Mouse (Mus musculus): ENCODE results near the gene Med26.

DNA sequence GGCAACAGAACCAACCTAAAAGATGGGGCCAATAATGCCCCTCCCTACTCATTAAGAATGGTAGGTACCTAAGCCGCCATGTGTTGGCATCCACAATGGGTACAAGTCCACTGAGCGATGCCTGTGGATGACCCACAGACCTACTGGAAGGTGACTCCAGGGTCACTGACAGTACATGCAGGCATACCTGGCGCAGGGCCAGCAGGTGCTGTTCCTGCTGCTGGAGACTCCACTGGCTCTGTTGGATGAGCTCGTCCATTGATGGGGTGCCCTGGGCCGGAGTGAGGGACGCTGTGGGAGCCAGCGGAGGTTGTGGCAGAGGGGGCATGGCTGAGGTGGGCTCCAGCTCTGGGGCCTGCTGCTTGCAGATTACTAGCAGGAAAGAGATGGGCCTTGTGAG lies 77.4 kb downstream of the Med26 start:
- TF ChIP-seq CTCF (conservative IDR thresholded peaks at IDR 0.05; ENCODE audit: low read length) (no peak), NANOG (IDR thresholded peaks at IDR 0.05; ENCODE audit: borderline replicate concordance, low read length) (no peak), POU5F1 (IDR thresholded peaks at IDR 0.05; ENCODE audit: borderline replicate concordance, low read length) (no peak)

Data from E14TG2a.4 (cell line).